Mouse (Mus musculus): ENCODE measurements around the gene Cdc26. TPM values are rescaled to one million over a fixed set of nuclear protein-coding genes. Genes with fewer than 3 reads are reported as not detected.

Gene Cdc26
- total RNA-seq, 2 experiments from 2014 or later = 44.0 to 44.1 TPM

Other genes with a start within 250 kb of the Cdc26 start
- gene Zfp37, start 177.6 kb downstream of the Cdc26 start, total RNA-seq (2021) = 10 to 100 TPM; 22.0 to 22.2 TPM
- gene Slc31a2, start 146.1 kb downstream of the Cdc26 start, total RNA-seq (2021) = 1 to 10 TPM; 6.7 to 8.7 TPM
- 10 to 100 TPM; 34.5 to 38.9 TPM for gene Fkbp15, start 48.1 kb downstream of the Cdc26 start, total RNA-seq (2021)
- 10 to 100 TPM; 14.2 to 15.2 TPM for gene Slc31a1, start 47.9 kb downstream of the Cdc26 start, total RNA-seq (2021)
- 10 to 100 TPM; 12.1 to 12.4 TPM for gene Prpf4, start 155 bp upstream of the Cdc26 start, total RNA-seq (2021)
- gene Rnf183, start 26.6 kb upstream of the Cdc26 start, total RNA-seq (2021) = not detected
- 1 to 10 TPM; 7.8 to 8.9 TPM for gene Wdr31, start 62.3 kb upstream of the Cdc26 start, total RNA-seq (2021)
- under 1 TPM; 0.27 to 0.54 TPM for gene Bspry, start 71.4 kb upstream of the Cdc26 start, total RNA-seq (2021)
- gene Hdhd3, start 94.8 kb upstream of the Cdc26 start, total RNA-seq (2021) = 10 to 100 TPM in 1 of 2 experiments, 1 to 10 TPM in 1; 9.8 to 10.4 TPM
- 10 to 100 TPM; 28.0 to 28.4 TPM for gene Alad, start 111.3 kb upstream of the Cdc26 start, total RNA-seq (2021)
- gene Pole3, start 116.4 kb upstream of the Cdc26 start, total RNA-seq (2021) = 10 to 100 TPM; 22.5 to 23.1 TPM
- gene 4933430I17Rik, start 116.7 kb upstream of the Cdc26 start, total RNA-seq (2021) = under 1 TPM; 0.29 to 0.47 TPM
- 10 to 100 TPM; 28.2 to 32.3 TPM for gene Rgs3, start 151.2 kb upstream of the Cdc26 start, total RNA-seq (2021)

Data from left cerebral cortex, postnatal 36 days (tissue).